Mouse (Mus musculus) ES-Bruce4 (cell line): ENCODE data around the gene Greb1.

Experiments used
- CTCF ChIP-seq: IDR thresholded peaks from one replicate; pipeline ENCODE4 v1.8.1; 2011; ENCODE audit warnings: low read depth, low read length
- EP300 ChIP-seq: IDR thresholded peaks from 2 replicates; pipeline ENCODE4 v1.6.1; 2011; ENCODE audit warnings: low read depth, low read length; ENCODE audit not compliant: insufficient read depth
- POLR2A ChIP-seq: IDR thresholded peaks from one replicate; pipeline ENCODE4 v1.8.1; 2011; ENCODE audit warnings: low read length; ENCODE audit not compliant: insufficient read depth

DNA sequence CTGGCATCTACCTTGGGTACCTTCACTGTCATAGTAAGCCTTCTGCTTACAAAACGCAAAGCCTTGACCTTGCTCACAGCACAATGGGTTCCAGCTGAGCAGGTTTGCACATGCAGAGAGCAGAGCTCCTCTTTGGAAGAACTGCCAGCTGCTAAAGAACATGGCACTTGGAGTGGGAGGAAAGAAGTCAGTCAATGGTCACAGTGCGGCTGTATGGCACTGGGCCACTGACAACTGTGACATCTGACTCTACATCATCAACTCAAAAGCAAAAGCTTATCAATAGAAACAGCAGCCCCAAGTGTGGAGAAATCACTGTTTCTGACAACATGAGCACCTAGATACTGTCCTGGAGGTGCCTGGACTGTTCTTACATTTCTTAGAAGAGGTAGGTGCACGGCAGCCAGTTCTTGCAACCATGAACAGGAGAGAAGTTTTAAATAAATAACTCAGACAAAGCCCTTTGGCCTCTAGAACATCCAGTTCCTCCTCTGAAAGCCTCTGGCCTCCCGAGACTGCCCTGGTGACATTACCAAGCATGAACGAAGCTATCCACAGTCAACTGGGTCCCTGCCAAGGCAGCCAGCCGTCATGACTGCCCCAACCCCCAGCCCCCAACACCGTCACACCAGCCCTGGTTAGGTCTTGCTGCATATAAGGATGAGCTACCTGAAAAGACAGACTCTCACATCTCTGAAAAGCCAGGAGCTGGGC, 170.4 kb downstream of the Greb1 start:
- TF ChIP-seq CTCF (no peak), POLR2A (no peak), EP300 (no peak)
